Mouse (Mus musculus) C2C12 (cell line): ENCODE results near the gene Cdr2.

Experiments
- CTCF ChIP-seq: IDR thresholded peaks from one replicate; pipeline ENCODE4 v1.5.1; 2011; ENCODE audit not compliant: control insufficient read depth, insufficient read depth, insufficient read length
- MAX ChIP-seq: IDR thresholded peaks from one replicate; pipeline ENCODE4 v1.6.1; 2011; ENCODE audit warnings: mild to moderate bottlenecking, control low read depth
- MYOD1 ChIP-seq: IDR thresholded peaks from one replicate; pipeline ENCODE4 v1.6.1; 2011; ENCODE audit warnings: low read depth; ENCODE audit not compliant: control insufficient read depth, insufficient read length

- TF ChIP-seq CTCF (no peak), MYOD1 (no peak), MAX (no peak)
These were observed 49.0 kb downstream of the Cdr2 start for GRCm38 (mm10) chr7:120933110-120933509.
